Mouse (Mus musculus) liver, embryonic 11.5 days (tissue): Measurements from ENCODE around the gene Cttnbp2nl. TPM values are rescaled to one million over a fixed set of nuclear protein-coding genes. Genes with fewer than 3 reads are reported as not detected.

ENCODE experiments used
- ATAC-seq: fragments of 200-750 bp; cut with Nextera tagmentation; replicated peaks from 2 replicates; pipeline ENCODE4 v1.8.0; 2017; ENCODE audit warnings: moderate number of reproducible peaks, mild to moderate bottlenecking, moderate TSS enrichment, moderate library complexity; ENCODE audit not compliant: low FRiP score
- DNase-seq: peaks from one replicate; pipeline ENCODE4 v3.0.0-alpha.2; 2017; ENCODE audit warnings: low spot score
- H3K27ac ChIP-seq: fragments of 300-500 bp; sonication (generic); 2 replicates; pipeline ENCODE4 v1.5.1; 2014; ENCODE audit warnings: mild to moderate bottlenecking, low read depth, low read length, control low read depth
- H3K27me3 ChIP-seq: fragments of 300-500 bp; sonication (generic); replicated peaks from 2 replicates; pipeline ENCODE4 v1.6.1; 2014; ENCODE audit warnings: low read length, mixed read lengths; ENCODE audit not compliant: control insufficient read depth, insufficient read depth
- H3K36me3 ChIP-seq: fragments of 300-500 bp; sonication (generic); 2 replicates; pipeline ENCODE4 v1.6.1; 2014; ENCODE audit warnings: mild to moderate bottlenecking, low read length, moderate library complexity, mixed read lengths; ENCODE audit not compliant: control insufficient read depth, insufficient read depth
- H3K4me1 ChIP-seq: fragments of 300-500 bp; sonication (generic); replicated peaks from 2 replicates; pipeline ENCODE4 v1.6.1; 2014; ENCODE audit warnings: low read length, mixed read lengths; ENCODE audit not compliant: control insufficient read depth, insufficient read depth
- H3K4me2 ChIP-seq: fragments of 300-500 bp; sonication (generic); 2 replicates; pipeline ENCODE4 v1.6.1; 2014; ENCODE audit warnings: mild to moderate bottlenecking, control low read depth, moderate library complexity
- H3K4me3 ChIP-seq: fragments of 300-500 bp; sonication (generic); 2 replicates; pipeline ENCODE4 v1.5.1; 2014; ENCODE audit warnings: low read depth, low read length, control low read depth
- H3K9ac ChIP-seq: fragments of 300-500 bp; sonication (generic); 2 replicates; pipeline ENCODE4 v1.6.1; 2014; ENCODE audit warnings: low read depth, low read length, control low read depth
- H3K9me3 ChIP-seq: fragments of 300-500 bp; sonication (generic); 2 replicates; pipeline ENCODE4 v1.6.1; 2016; ENCODE audit warnings: low read length, inconsistent platforms, mixed read lengths; ENCODE audit not compliant: control insufficient read depth
- WGBS: fragments of 180-500 bp; shearing (Covaris S2); extraction: QIAGEN DNeasy Blood & Tissue Kit; methylation state at CpG from one replicate; pipeline ENCODE4 v1.1.7; 2014; 5-methylcytosine and 5-hydroxymethylcytosine counted together
- polyA plus RNA-seq: library from polyadenylated mRNA; unstranded; fragments of >200 nt; fragmentation: Nextera tagmentation; extraction: Ambion mirVana; gene quantifications from 2 replicates; pipeline ENCODE4 v1.2.1, GENCODE M21; 2014

The Cttnbp2nl gene
- polyA plus RNA-seq, 1 experiment from 2014 or later = 12.1 TPM

DNA sequence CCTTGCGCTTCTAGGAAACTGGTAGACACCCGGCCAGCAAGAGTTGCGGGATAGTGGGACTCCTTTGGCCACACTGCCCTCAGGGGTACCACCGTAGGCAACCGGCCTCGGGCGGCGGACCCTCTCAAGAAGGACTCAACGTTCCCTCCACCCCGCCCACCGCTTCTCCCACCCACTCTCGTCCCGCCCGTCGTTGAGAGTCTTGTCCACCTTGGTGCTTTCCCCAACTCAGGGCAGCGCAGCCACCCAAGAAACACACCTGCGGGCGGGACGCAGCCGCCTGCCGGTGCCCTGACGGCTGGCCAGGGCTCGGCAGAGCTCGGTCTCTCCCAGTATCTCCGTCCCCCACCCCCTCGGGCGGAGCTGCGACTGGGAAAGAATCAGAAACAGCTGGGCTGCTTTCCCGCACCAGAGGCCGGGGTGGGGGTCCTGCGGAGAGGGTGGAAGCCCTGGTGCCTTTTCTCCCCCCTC lies 90.8 kb downstream of the Cttnbp2nl start:
- Histone ChIP-seq H3K4me3 (peak overlapping the region; percentile 52), H3K36me3 (no peaks in the 10 kb centered on the region), H3K4me1 (peaks cover 22% of the 10 kb centered on the region), H3K9me3 (no peaks in the 10 kb centered on the region), H3K4me2 (peak overlapping the region; percentile 76), H3K27me3 (peaks cover 73% of the 10 kb centered on the region), H3K27ac (no peak overlapping the region), H3K9ac (peak overlapping the region; percentile 14; the same call in 1 of the 2 replicates)
- peak; percentile 52 for DNase-seq
- no peak; the same call in 1 of the 2 replicates for ATAC-seq
- WGBS = 2% methylated on average over 31 of the region's 31 CpGs

DNA sequence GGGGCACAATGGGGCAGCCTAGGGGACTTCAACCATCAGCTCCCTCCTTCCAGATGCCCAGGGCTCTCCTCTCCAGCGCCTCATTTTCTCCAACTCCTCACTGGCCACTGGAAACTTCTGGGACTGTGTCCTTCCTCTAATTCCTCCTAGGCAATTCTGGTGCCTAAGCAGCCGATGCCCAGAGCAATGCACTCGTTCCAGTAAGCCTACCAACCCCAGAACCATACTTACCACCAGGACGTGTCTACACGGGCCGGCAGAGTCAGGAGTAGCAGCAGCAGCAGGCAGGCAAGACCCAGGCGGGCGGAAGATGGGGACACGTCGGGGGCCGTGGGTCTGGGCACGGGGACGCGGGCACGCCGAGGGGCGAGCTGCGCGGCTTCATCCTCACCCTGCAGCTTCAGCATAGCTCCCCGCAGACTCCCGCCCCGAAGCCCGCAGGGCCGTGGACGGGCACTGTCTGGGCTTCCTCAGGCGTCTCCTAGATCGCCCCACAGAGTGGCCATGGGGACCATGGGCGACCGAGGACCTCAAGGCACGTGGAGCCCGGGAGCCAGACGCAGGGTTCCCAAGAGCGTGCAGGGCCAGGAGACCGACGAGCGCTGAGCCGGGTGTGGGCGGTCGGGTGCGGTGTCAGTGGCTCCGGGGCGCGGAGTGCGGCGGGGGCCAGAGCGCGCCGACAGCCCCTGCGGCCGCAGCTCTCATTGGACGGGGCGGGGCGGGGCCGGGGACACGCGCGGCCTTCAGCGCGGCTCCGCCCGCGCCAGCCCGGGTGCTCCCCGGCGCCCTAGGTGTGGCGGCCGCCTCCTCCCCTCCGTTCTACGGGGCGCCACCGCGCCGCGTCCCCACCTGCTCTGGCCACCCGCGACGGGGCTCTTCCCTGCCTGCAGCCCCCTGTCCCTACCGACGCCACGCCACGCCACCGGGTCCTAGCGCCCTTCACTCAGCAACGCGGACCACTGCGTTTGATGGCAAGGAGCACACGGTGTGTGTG lies 91.6 kb downstream of the Cttnbp2nl start, which contains the start of gene Wnt2b:
Gene Wnt2b (minus strand): TSS at position 856 of the 994 bp plus-strand sequence.
- Histone ChIP-seq H3K27me3 (peaks cover 73% of the 10 kb centered on the region), H3K9me3 (no peaks in the 10 kb centered on the region), H3K4me3 (peak within 1 kb of the TSS; percentile 52), H3K36me3 (no peaks in the 10 kb centered on the region), H3K27ac (no peak within 1 kb of the TSS), H3K4me1 (peaks cover 22% of the 10 kb centered on the region), H3K9ac (peak within 1 kb of the TSS; percentile 14; the same call in 1 of the 2 replicates), H3K4me2 (peak within 1 kb of the TSS; percentile 76)
- ATAC-seq = peak; percentile 26; the same call in 1 of the 2 replicates
- no peak for DNase-seq
- 2% methylated on average over 79 of the region's 87 CpGs for WGBS

DNA sequence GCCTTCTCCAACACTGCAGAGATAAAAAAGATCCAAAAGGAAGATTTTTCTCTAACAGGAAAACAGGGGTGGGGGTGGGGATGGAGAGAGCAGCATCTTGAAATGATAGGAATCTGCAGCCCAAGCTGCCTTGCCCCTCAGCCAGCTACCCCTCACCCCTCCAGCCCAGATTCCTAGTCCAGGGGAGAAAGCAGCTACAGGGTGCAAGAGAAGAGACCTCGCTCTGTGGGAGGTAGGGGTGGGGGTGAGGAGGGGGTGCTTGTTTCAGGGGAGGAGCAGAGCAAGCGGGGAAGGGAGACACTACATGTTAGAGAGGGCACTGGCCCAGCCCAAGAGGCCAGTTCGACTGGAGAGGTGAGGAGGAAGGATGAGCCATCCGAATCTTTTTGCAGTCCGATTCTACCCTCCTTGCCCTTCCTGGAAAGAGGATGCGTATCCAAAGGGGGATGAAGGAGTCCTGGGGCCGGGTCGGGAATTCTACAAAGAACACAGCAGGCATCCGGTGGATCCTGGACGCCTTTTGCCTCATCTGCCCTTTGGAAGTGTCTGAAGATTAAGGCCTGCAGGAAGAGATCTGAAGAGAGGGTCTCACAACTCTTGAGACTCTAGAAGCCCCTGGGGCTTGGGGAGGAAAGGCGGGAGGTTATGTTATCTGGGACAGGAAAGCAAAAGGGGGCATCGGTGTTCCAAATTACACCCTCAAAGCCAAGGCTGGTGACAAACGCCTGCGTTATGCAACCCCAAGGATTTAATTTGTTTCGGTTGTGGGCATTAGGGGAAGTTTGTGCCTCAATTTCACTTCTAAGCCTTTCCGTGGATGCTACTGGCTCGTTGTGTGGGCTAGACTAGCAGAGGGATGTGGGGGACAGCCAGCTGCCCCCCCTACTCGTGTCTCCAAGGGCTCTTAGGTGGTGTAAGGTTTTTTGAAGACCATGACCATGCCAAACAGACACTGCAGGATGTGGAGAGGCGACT lies 92.6 kb downstream of the Cttnbp2nl start:
- Histone ChIP-seq H3K27ac (no peak overlapping the region), H3K4me1 (peaks cover 22% of the 10 kb centered on the region), H3K4me2 (peak overlapping the region; percentile 10; the same call in 1 of the 2 replicates), H3K27me3 (peaks cover 68% of the 10 kb centered on the region), H3K9ac (no peak overlapping the region), H3K4me3 (no peak overlapping the region), H3K36me3 (no peaks in the 10 kb centered on the region), H3K9me3 (no peaks in the 10 kb centered on the region)
- no peak for ATAC-seq
- no peak for DNase-seq
- 15% methylated on average over 19 of the region's 19 CpGs for WGBS

DNA sequence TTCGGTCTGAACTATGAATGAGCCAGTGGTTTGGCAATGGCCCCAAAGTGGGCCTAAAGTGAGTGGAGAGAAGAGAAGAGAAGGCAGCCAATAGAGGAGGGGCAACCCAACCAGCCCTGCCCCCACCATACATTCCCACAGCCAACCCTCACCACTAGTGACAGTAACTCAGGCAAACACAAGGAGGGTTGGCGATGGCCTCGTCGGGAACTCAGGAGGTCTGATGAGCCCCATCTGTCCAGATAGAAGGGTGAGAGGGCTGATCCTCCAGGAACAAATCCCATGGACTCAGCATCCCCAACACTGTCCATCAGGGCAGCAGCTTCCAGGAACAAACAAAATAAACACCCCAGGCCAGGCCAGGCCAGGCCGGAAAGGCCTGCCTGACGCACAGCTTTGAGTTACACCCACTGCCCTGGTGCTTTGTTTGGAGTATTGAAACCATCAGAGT lies 96.8 kb downstream of the Cttnbp2nl start:
- Histone ChIP-seq H3K4me1 (peaks cover under 1% of the 10 kb centered on the region; the same call in 1 of the 2 replicates), H3K4me3 (no peak overlapping the region), H3K4me2 (no peak overlapping the region), H3K27ac (no peak overlapping the region), H3K9ac (no peak overlapping the region), H3K9me3 (no peaks in the 10 kb centered on the region), H3K36me3 (no peaks in the 10 kb centered on the region), H3K27me3 (peaks cover 28% of the 10 kb centered on the region)
- ATAC-seq = no peak
- DNase-seq = no peak
- WGBS = 80% methylated on average over 6 of the region's 6 CpGs

- H3K4me2 ChIP-seq = no peak overlapping the region
- ATAC-seq = no peak
- DNase-seq = no peak
- 93% methylated on average over 15 of the region's 15 CpGs for WGBS
- H3K4me3 ChIP-seq = no peak overlapping the region
- no peaks in the 10 kb centered on the region for H3K4me1 ChIP-seq
- peaks cover 12% of the 10 kb centered on the region for H3K27me3 ChIP-seq
- no peak overlapping the region for H3K9ac ChIP-seq
- H3K27ac ChIP-seq = no peak overlapping the region
- no peaks in the 10 kb centered on the region for H3K9me3 ChIP-seq
- H3K36me3 ChIP-seq = no peaks in the 10 kb centered on the region; the same call in 1 of the 2 replicates
Measured at GRCm38 (mm10) chr3:104954551-104954950, 98.4 kb downstream of the Cttnbp2nl start.

DNA sequence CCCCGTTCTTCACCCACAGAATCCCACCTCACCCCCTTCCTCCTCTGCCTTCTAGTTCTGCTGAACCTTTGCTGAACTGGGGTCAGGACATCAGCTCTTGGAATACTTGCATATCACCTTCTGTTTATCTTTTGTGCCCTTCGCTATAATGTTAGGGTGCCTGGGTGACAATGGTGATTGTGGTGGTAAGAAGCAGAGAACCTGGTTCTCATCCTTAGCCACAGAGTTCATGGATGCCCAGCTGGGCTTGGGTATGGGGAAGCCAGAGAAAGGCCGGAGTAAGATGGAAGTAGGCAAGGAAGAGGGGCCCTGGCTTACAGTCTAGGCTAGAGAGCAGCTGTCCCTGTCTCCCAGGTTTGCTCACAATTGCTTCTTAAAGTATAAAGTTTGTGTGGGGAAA lies 98.8 kb downstream of the Cttnbp2nl start:
- Histone ChIP-seq H3K9ac (no peak overlapping the region), H3K27ac (no peak overlapping the region), H3K4me2 (no peak overlapping the region), H3K4me1 (no peaks in the 10 kb centered on the region), H3K4me3 (no peak overlapping the region), H3K27me3 (peaks cover 8% of the 10 kb centered on the region), H3K9me3 (no peaks in the 10 kb centered on the region), H3K36me3 (no peaks in the 10 kb centered on the region; the same call in 1 of the 2 replicates)
- no peak for ATAC-seq
- no peak for DNase-seq
- 90% methylated on average over 3 of the region's 3 CpGs for WGBS

- Histone ChIP-seq H3K4me2 (no peak overlapping the region), H3K36me3 (no peaks in the 10 kb centered on the region; the same call in 1 of the 2 replicates), H3K27ac (no peak overlapping the region), H3K9ac (no peak overlapping the region), H3K27me3 (no peaks in the 10 kb centered on the region), H3K4me1 (no peaks in the 10 kb centered on the region), H3K9me3 (no peaks in the 10 kb centered on the region), H3K4me3 (no peak overlapping the region)
- no peak for ATAC-seq
- WGBS = 79% methylated on average over 23 of the region's 23 CpGs
- no peak for DNase-seq
Measured at GRCm38 (mm10) chr3:104952891-104953670, 99.9 kb downstream of the Cttnbp2nl start.
